Mouse (Mus musculus) gastrocnemius, adult 2 months (tissue): ENCODE results near the gene Cyp26a1. TPM values are rescaled to one million over a fixed set of nuclear protein-coding genes. Genes with fewer than 3 reads are reported as not detected.

Experiments used
- DNase-seq: peaks from one replicate; pipeline ENCODE4 v3.0.0; 2022
- H3K27ac ChIP-seq: fragments of 200-600 bp; 2 replicates; pipeline ENCODE4 v1.8.1; 2022; ENCODE audit warnings: mild to moderate bottlenecking
- H3K4me3 ChIP-seq: fragments of 200-600 bp; 2 replicates; pipeline ENCODE4 v1.8.1; 2022; ENCODE audit warnings: mild to moderate bottlenecking, moderate library complexity
- CTCF ChIP-seq: fragments of 200-600 bp; IDR thresholded peaks from 2 replicates; pipeline ENCODE4 v1.8.1; 2022; ENCODE audit warnings: antibody characterized with exemption, mild to moderate bottlenecking, moderate library complexity
- intact Hi-C: fragments of 180-260 bp; cut with DNase I; formaldehyde crosslinking; loops from one replicate; pipeline ENCODE4 v1.15.1; 2025
- long read RNA-seq, 2 experiments: library from polyadenylated mRNA; stranded (forward); transcript quantifications; one replicate each; pipeline ENCODE4 v2.0.0; 2021
- total RNA-seq, 2 experiments: library from RNA; stranded (reverse); gene quantifications; 2 replicates each; pipeline ENCODE4 v1.2.3; 2021

The Cyp26a1 gene
- total RNA-seq: under 1 TPM; 0.18 to 0.36 TPM
- long read RNA-seq, experiment 1: 0 reads
- long read RNA-seq, experiment 2, partial matches to known transcripts: 0 of 3 reads
- long read RNA-seq, experiment 2, other reads (novel, unspliced or antisense): 0 of 3 reads

DNA sequence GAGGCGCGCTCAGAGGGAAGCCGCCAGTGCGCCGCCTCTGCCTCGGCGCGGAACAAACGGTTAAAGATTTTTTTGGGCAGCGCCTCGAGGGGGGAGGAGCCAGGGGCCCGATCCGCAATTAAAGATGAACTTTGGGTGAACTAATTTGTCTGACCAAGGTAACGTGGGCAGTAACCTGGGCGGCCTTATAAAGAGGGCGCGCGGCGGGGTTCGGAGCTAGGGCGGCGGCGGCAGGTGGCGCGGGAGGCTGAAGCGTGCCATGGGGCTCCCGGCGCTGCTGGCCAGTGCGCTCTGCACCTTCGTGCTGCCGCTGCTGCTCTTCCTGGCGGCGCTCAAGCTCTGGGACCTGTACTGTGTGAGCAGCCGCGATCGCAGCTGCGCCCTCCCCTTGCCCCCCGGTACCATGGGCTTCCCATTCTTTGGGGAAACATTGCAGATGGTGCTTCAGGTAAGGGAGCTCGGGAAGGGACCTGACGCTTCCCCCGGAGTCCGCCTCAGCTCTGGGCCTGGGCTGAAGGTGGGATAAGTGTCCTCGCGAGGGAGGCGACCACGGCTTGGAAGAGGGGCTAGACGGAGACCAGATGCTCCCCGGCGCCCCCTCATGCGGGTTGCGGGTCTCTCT lies at the start of gene Cyp26a1:
Cyp26a1 (plus strand) TSS at position 148 of the 622 bp plus-strand sequence.
- H3K4me3 ChIP-seq: peak within 1 kb of the TSS; percentile 67
- no peak within 1 kb of the TSS for H3K27ac ChIP-seq
- no peak for DNase-seq
- intact Hi-C loops: no loop called here
- 0 out of 2 replicates have a peak, but pooled peaks have one; percentile 5 for TF ChIP-seq CTCF

DNA sequence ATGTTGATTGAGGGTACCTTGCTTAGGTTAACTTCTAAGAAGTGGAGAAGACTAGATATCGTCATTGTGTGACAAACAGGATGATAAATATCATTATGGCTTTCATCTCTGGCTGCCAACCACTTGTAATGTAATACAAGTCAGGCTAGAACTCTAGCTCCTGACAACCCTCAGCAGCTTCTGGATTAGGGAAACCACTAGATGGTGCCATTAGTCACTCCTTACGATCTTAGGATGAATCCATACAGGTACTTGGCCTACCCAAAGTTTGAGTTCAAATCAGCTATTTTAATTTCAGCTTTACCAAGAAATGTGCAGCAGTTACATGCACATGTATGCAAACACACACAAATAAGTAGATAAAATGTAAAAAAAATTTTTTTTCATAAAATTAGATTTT lies 49.6 kb upstream of the Cyp26a1 start:
- Histone ChIP-seq H3K27ac (no peak overlapping the region), H3K4me3 (no peak overlapping the region)
- intact Hi-C loops: no loop called here
- peak; percentile 50 for TF ChIP-seq CTCF
- no peak for DNase-seq

DNA sequence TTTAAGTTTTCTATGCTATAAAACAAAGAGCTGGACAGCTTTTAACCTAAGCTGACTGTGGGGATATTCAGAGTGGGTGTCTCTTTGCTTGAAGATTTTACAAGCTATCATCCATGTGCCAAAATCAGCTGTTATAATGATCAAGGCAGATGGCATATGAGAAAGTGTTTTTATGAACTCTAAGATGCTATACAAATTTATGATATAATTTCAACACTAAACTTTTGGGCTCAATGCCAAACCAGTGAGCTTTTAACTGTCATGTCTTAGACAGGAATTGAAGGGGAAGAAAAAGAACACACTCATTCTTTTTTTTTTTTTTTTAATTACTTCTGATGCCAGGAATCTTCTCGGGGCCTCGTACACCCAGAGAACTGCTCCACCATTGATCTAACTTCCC lies 47.1 kb upstream of the Cyp26a1 start:
- H3K4me3 ChIP-seq: no peak overlapping the region
- no peak for TF ChIP-seq CTCF
- no peak overlapping the region for H3K27ac ChIP-seq
- intact Hi-C loops: no loop called here
- no peak for DNase-seq

DNA sequence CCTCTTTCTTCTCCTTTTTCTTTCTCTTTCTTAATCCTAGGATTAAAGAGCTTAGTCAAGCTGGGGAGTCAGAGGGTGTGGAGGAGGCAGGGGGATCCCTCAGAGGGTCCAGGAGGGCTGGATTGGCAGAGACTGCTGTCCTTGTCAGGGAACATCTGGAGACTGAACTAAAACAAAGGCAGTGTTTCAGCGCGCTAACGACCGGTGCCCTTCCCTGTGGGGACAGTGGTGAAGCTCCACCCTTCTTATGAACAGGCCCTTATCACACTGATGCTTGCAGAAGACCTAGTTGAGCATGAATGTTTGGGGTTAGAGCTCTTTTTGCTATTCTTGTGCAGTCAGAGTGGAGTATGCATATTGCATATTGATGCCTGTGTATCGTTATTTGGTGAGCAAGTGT lies 43.6 kb upstream of the Cyp26a1 start:
- no peak for TF ChIP-seq CTCF
- no peak for DNase-seq
- intact Hi-C loops: no loop called here
- no peak overlapping the region for H3K27ac ChIP-seq
- H3K4me3 ChIP-seq: no peak overlapping the region

DNA sequence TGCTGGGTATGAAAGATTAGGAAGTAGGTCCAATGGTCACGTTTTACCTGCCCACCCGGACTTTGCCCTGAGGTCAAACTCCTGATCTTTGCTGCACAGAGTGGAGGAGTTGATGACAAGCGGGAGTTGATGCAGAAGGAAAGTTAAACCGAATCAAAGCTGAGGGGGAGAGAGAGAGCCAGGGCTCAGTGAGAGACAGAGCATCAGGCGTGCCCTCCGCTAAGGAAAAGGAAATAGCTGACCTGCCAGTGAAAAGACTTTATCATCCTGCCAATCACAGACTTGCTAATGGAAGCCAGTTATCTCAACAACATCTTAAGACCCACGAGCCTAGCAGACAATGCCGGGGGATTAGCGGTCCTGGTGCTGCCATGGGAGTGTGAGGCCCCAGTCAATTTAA lies 41.2 kb upstream of the Cyp26a1 start:
- intact Hi-C loops: no loop called here
- TF ChIP-seq CTCF: no peak
- Histone ChIP-seq H3K27ac (no peak overlapping the region), H3K4me3 (no peak overlapping the region)
- DNase-seq: no peak

DNA sequence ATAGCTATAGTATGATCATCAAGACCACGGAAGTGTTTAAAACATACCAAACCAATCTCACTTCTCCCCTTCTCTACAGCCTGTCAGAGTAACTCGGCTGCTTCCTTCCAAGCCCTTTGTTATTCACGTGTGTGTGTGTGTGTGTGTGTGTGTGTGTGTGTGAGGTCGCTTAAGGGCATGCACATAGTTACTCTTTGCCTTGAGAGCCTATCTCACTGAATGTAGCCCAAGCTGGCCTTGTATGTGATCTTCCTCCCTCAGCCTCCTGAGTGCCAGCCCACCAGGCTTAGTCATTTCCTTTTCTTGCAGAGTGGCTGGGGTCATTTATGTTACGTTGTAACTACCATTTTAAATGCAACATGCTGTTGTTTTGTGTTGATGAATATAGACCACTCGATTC lies 32.3 kb upstream of the Cyp26a1 start:
- Histone ChIP-seq H3K27ac (no peak overlapping the region), H3K4me3 (no peak overlapping the region)
- TF ChIP-seq CTCF: no peak
- no peak for DNase-seq
- intact Hi-C loops: no loop called here

DNA sequence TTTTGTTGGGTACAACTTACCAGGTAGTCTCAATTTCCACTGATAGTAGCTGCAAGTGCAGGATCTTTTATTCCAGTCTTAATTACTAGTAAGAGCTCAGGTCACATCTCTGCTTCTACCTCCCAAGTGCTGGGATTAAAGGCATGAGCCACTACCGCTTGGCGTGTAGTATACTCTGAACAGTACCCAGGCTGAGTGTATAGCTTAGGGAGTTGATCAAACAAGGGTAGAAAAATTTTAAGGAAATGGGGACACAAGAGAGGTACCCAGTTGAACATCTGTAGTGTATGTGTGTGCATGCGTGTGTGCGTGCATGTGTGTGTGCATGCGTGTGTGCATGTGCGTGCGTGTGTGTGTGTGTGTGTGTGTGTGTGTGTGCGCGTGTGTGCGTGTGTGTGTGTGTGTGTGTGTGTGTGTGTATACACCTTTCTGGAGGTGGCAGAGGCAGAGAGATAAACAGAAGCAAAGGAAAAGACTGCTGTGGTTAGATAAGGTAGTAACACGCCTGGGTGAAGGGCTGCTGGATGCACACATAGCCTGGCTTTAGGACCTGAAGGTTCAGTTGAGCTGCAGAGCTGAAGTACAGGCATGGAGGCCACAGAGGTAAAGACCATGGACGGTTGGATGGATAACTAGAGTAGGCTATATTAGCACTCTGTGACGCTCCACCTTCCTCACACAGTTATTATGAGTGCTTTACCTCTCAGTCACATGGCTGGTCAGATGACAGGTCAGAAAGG lies 29.6 kb upstream of the Cyp26a1 start:
- Histone ChIP-seq H3K4me3 (no peak overlapping the region), H3K27ac (no peak overlapping the region)
- intact Hi-C loops: no loop called here
- TF ChIP-seq CTCF: no peak
- no peak for DNase-seq

DNA sequence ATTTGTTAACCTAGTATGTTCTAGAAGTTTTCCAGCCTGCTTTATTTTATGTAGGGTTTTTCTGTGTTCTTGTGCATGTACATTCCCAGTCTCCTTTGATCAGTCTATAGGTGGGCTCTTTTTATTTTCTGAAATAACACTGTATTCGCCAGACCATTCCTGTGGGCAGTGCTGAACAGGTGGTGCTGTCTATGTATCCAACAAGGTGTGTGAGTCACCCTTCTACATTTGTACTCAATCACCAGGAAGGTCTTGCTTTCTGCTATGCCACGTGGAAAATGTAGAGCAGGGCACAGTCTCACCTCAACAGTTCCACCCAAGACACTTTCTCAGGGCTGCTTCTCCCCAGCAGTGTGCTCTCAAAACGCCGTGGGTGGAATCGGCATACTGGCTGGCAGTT lies 28.9 kb upstream of the Cyp26a1 start:
- TF ChIP-seq CTCF: no peak
- no peak overlapping the region for H3K4me3 ChIP-seq
- no peak for DNase-seq
- H3K27ac ChIP-seq: no peak overlapping the region
- intact Hi-C loops: no loop called here

DNA sequence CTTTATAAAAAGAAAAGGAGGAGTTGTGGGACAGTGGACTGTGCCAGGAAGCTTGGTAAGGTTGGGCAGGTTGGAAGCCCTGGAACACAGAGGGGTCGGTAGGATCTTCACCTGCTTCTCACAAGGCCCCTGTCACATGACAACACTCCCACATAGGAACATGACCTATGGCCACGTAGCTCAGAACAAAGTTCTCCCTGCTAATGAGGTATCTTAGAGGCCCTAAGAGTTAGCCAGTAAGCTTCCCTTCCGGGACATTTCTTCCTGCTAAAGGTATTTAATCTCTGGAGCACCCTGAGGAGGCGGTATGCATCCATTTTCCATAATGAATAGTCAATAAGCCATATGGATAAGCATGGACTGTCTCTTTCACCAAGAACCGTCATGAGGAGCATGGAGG lies 28.1 kb upstream of the Cyp26a1 start:
- no peak for TF ChIP-seq CTCF
- no peak for DNase-seq
- no peak overlapping the region for H3K27ac ChIP-seq
- no peak overlapping the region for H3K4me3 ChIP-seq
- intact Hi-C loops: no loop called here

DNA sequence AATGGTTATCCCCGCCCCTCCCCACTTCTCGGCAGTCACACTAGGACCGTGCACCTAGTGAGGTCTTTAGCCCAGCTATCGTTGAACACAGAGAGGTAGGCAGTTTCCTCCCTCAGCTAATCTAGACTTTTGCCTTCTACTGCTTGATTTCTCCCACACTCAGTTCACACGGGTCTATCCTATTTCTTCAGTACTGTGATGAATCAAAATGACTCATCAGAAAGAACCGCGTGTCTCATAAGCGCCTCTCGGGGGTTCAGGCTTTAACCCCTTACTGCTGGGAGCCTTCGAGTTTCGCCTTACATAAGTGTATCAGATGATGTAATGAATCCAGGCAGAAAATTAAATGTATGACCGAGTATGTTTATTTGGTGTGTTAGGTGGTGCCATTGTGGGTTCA lies 24.2 kb upstream of the Cyp26a1 start:
- DNase-seq: no peak
- intact Hi-C loops: no loop called here
- Histone ChIP-seq H3K27ac (no peak overlapping the region), H3K4me3 (no peak overlapping the region)
- no peak for TF ChIP-seq CTCF

DNA sequence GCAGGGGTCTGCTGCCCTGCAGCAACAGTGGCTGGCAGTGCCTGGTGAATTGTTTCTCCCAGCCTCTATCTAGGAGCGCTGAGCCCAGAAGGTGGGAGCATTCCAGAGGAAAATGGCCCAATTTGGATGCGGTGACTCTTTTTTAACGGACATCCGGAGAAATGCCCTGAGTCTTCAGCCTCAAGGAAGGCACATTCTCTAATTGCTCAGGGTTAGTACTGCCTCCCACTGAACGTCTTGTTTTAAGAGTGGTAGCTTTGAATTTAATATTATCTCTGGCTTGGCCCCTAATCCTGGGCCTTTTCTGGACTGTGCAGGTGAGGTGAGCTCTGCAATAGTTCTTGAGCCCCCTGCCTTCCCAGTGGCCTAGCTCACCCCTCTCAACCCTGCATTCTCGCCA lies 12.3 kb upstream of the Cyp26a1 start, which contains the start of gene Cyp26c1:
Cyp26c1 (plus strand) TSS at position 301 of the 400 bp plus-strand sequence.
- TF ChIP-seq CTCF: no peak
- intact Hi-C loops: no loop called here
- no peak within 1 kb of the TSS for H3K27ac ChIP-seq
- no peak for DNase-seq
- no peak within 1 kb of the TSS for H3K4me3 ChIP-seq

DNA sequence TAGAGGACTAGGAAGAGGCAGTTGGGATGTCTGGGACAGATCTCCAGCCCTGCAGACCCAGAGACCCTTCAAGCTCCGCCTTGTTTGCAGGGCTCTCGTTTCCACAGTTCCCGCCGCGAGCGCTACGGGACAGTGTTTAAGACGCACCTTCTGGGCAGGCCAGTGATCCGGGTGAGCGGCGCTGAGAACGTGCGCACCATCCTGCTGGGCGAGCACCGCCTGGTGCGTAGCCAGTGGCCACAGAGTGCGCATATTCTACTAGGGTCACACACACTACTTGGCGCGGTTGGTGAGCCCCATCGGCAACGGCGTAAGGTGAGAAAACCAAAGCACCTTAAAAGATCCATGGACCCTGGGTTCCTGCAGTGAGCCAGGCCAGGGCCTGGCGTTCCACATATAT lies 11.3 kb upstream of the Cyp26a1 start:
- no peak overlapping the region for H3K27ac ChIP-seq
- no peak overlapping the region for H3K4me3 ChIP-seq
- TF ChIP-seq CTCF: no peak
- intact Hi-C loops: no loop called here
- no peak for DNase-seq

DNA sequence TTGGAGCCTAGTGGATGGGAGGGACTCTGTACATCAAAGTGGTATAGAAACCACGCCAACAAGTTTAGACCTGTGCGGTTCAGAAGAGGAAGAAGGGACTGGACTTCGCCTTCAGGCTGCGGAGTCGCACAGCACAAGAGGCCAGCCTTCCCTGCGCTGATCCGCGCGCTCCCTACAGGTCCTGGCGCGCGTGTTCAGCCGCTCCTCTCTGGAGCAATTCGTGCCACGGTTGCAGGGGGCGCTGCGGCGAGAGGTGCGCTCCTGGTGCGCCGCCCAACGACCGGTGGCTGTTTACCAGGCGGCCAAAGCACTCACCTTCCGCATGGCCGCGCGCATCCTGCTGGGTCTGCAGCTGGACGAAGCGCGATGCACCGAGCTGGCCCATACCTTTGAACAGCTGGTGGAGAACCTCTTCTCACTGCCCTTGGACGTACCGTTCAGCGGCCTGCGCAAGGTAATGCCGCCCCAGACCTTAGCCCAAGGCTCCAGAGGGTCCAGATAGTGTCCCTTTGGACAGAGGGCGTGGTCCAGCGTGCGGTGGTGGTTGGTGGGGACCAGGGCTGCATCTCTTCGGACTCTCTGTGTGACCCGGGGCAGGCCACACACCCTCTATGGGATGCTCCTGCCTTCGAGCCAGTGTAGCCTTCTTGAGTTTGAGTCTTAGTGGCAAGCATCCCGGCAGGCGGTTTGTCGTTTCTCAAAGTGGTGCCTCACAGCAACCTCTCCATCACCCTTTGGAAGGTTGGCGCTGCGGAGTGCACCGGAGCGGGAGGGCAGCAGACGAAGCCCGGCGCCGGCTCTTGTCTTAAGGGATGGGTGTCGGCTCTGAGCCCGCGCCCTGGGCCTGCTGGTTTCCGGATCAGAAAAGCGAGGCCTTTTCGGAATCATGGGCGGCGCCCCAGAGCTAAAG lies 10.4 kb upstream of the Cyp26a1 start:
- TF ChIP-seq CTCF: peak; percentile 30; the same call in 1 of the 2 replicates
- Histone ChIP-seq H3K4me3 (no peak overlapping the region), H3K27ac (no peak overlapping the region)
- intact Hi-C loops: no loop called here
- DNase-seq: no peak
